Mouse (Mus musculus) heart, adult 2 months (tissue): ENCODE measurements around the gene Mybbp1a.
A peak's percentile ranks its signal among the peaks of the same experiment; 100 is the strongest.

ENCODE experiments used
- CTCF ChIP-seq: fragments of 200-600 bp; IDR thresholded peaks from 2 replicates; pipeline ENCODE4 v1.8.1; 2022; ENCODE audit warnings: antibody characterized with exemption, mild to moderate bottlenecking, moderate library complexity
- POLR2A ChIP-seq: fragments of 200-500 bp; IDR thresholded peaks from 2 replicates; pipeline ENCODE4 v1.6.1; 2011; ENCODE audit warnings: mild to moderate bottlenecking, low read depth, low read length, control low read depth; ENCODE audit not compliant: insufficient read depth

- TF ChIP-seq CTCF (peak; percentile 83), POLR2A (no peak)
Measured at GRCm38 (mm10) chr11:72446311-72447105, 5.4 kb downstream of the Mybbp1a start.
